Mouse (Mus musculus) B cell, adult 62 days (primary cell): ENCODE results near the gene Farp1. TPM values are rescaled to one million over a fixed set of nuclear protein-coding genes. Genes with fewer than 3 reads are reported as not detected.

Experiments used
- total RNA-seq: library from RNA; stranded (reverse); gene quantifications from 4 replicates; pipeline ENCODE4 v1.2.4, GENCODE M21; 2023

The Farp1 gene
- 1.1 to 2.6 TPM (median 1.6 TPM) in 4 replicates for total RNA-seq

GRCm38 (mm10) chr14:121034973-121035662 lies at the start of gene Farp1:
Farp1 (plus strand) TSS chr14:121035200.

Other genes with a start within 250 kb of the Farp1 start
- 60.3 to 62.4 TPM (median 60.9 TPM) in 4 replicates for gene Ipo5, start 124.0 kb upstream of the Farp1 start, total RNA-seq